Mouse (Mus musculus): Measurements from ENCODE around the gene Foxk2.

DNA sequence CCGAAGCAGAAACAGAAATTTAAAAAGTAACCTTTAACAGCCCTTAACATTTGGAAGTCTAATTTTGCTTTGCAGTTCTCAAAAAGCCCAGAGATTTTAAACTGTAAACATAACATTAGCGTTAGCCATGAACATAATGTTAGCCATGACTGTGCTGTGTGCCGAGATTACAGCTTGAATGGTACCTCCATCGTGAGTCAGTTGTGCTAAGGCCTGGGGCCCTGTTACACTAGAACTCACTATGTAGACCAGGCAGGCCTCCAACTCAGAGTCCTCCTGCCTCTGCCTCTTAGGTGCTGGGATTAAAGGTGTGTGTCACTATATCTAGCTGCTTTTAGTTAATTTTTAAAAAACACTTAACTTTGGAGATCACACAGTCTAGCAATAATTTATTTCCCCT lies 28.6 kb upstream of the Foxk2 start:
- no peak for TF ChIP-seq POU5F1 (IDR thresholded peaks at IDR 0.05; ENCODE audit: borderline replicate concordance, low read length)
- no peak for TF ChIP-seq CTCF (conservative IDR thresholded peaks at IDR 0.05; ENCODE audit: low read length)
- TF ChIP-seq NANOG (IDR thresholded peaks at IDR 0.05; ENCODE audit: borderline replicate concordance, low read length): no peak
